In genomic region chr11:43520521-43520920, GRCm38 (mm10) we compare ENCODE assay signal across 25 mouse cellular contexts. TPM values are rescaled to one million over a fixed set of nuclear protein-coding genes. Genes with fewer than 3 reads are reported as not detected.
"Had no signal": no experiment of that assay in that cellular context is flagged by ENCODE, and none has a peak within 500 bp of the region (broad histone marks: within the 10 kb centered on the region; RNA-seq: fewer than 3 reads in every experiment).

No protein-coding gene starts in this region.

- H3K9me3 ChIP-seq: heart, embryonic 13.5 days; heart, embryonic 15.5 days; hindbrain, embryonic 13.5 days; hindbrain, embryonic 15.5 days; kidney, embryonic 15.5 days; limb, embryonic 13.5 days; limb, embryonic 15.5 days; liver, embryonic 12.5 days had no signal

- H3K27ac ChIP-seq: heart, adult 2 months; heart, embryonic 13.5 days; heart, embryonic 15.5 days; hindbrain, embryonic 13.5 days; hindbrain, embryonic 15.5 days; hindbrain, postnatal 0 days; kidney, embryonic 15.5 days; layer of hippocampus, adult 2 months; limb, embryonic 13.5 days; limb, embryonic 15.5 days; liver, embryonic 12.5 days; liver, embryonic 14.5 days had no signal

- ATAC-seq: forebrain, postnatal 0 days; hindbrain, postnatal 0 days; liver, embryonic 12.5 days had no signal

- H3K27me3 ChIP-seq: heart, embryonic 13.5 days; heart, embryonic 15.5 days; hindbrain, embryonic 13.5 days; hindbrain, embryonic 15.5 days; kidney, embryonic 15.5 days; limb, embryonic 13.5 days; limb, embryonic 15.5 days; liver, embryonic 12.5 days had no signal

- H3K4me2 ChIP-seq: heart, embryonic 11.5 days; heart, embryonic 13.5 days; heart, embryonic 15.5 days; hindbrain, embryonic 13.5 days; hindbrain, embryonic 15.5 days; kidney, embryonic 15.5 days; limb, embryonic 13.5 days; limb, embryonic 15.5 days; liver, embryonic 12.5 days had no signal

- DNase-seq: forebrain, postnatal 0 days; gastrocnemius, postnatal 14 days; gastrocnemius, postnatal 36 days; heart, adult 11 months; heart, adult 2 months; heart, postnatal 14 days; heart, postnatal 36 days; kidney, adult 9 months; kidney, postnatal 10 days; kidney, postnatal 4 days; left cerebral cortex, postnatal 4 days had no signal

- H3K4me3 ChIP-seq: heart, adult 2 months; heart, embryonic 13.5 days; heart, embryonic 15.5 days; hindbrain, embryonic 13.5 days; hindbrain, embryonic 15.5 days; kidney, embryonic 15.5 days; layer of hippocampus, adult 2 months; limb, embryonic 13.5 days; limb, embryonic 15.5 days; liver, embryonic 12.5 days had no signal

- H3K4me1 ChIP-seq: heart, embryonic 13.5 days; hindbrain, embryonic 13.5 days; hindbrain, embryonic 15.5 days; limb, embryonic 15.5 days; liver, embryonic 12.5 days had no signal

- H3K36me3 ChIP-seq: heart, embryonic 13.5 days; heart, embryonic 15.5 days; hindbrain, embryonic 13.5 days; hindbrain, embryonic 15.5 days; kidney, embryonic 15.5 days; limb, embryonic 13.5 days; limb, embryonic 15.5 days; liver, embryonic 12.5 days had no signal

- H3K9ac ChIP-seq: forebrain, postnatal 0 days; heart, embryonic 13.5 days; heart, embryonic 15.5 days; hindbrain, embryonic 13.5 days; hindbrain, embryonic 15.5 days; kidney, embryonic 15.5 days; limb, embryonic 13.5 days; limb, embryonic 15.5 days; liver, embryonic 12.5 days; liver, embryonic 14.5 days had no signal

RNA-seq across cellular contexts. Expression of gene Ccnjl, which starts 8.1 kb away (rescaled TPM):
- total RNA-seq: gastrocnemius, adult 18-20 months had no signal

RNA-seq across cellular contexts. Expression of gene C1qtnf2, which starts 46.4 kb away (rescaled TPM):
- total RNA-seq: hematopoietic stem cell, adult 5-6 weeks had no signal
